Mouse (Mus musculus): Measurements from ENCODE around the gene Nfyc.

DNA sequence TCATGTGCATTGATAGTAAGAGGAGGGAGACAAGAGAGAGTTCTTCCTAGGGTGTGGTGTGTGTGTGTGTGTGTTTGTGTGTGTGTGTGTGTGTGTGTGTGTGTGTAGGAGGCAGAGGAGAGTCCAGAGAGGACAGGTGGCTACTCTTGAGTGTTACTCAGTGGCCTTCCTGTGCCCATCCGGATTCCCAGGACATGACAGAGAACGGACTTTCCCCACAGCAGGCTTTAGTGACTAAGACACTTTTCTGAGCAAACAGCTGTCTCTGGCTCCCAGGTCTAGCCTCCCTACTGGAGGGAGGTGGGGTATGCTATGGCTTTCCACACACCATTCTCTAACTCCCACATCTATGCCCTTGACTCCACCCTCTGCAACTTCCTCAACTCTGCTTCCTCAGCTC, 81.8 kb downstream of the Nfyc start:
- no peak for TF ChIP-seq REST (IDR thresholded peaks at IDR 0.05; ENCODE audit: insufficient read depth, insufficient read length)
- no peak for TF ChIP-seq POLR2A (IDR thresholded peaks at IDR 0.05; ENCODE audit: insufficient read length, low read depth)
- no peak for TF ChIP-seq MAX (IDR thresholded peaks at IDR 0.05; ENCODE audit: low read depth)
- no peak for TF ChIP-seq TCF3 (IDR thresholded peaks at IDR 0.05; ENCODE audit: insufficient read length, low read depth)
- no peak for TF ChIP-seq USF1 (IDR thresholded peaks at IDR 0.05; ENCODE audit: low read depth)

Data from myocyte (in vitro differentiated cells).